Mouse (Mus musculus) limb, embryonic 14.5 days (tissue): ENCODE measurements at regions not wholly inside any gene's neighbourhood (a gene's known extent, or its start where the extent isn't known, plus 50 kb on each side); places are given as distances from the start of the nearest gene placed in this dataset.

Source experiments
- ATAC-seq: fragments of 200-750 bp; cut with Nextera tagmentation; 2 replicates; pipeline ENCODE4 v1.8.0; 2017; ENCODE audit warnings: low read depth, moderate number of reproducible peaks, moderate TSS enrichment; ENCODE audit not compliant: low FRiP score
- DNase-seq: peaks from one replicate; pipeline ENCODE4 v3.0.0-alpha.2; 2015; ENCODE audit warnings: low spot score
- H3K27ac ChIP-seq: fragments of 300-500 bp; sonication (generic); replicated peaks from 2 replicates; pipeline ENCODE4 v1.5.1; 2014; ENCODE audit warnings: low read depth, mild to moderate bottlenecking, low read length, moderate library complexity, mixed read lengths
- H3K27me3 ChIP-seq: fragments of 300-500 bp; sonication (generic); 2 replicates; pipeline ENCODE4 v1.6.1; 2014; ENCODE audit warnings: low read length, mixed read lengths; ENCODE audit not compliant: control insufficient read depth, insufficient read depth
- H3K36me3 ChIP-seq: fragments of 300-500 bp; sonication (generic); 2 replicates; pipeline ENCODE4 v1.6.1; 2014; ENCODE audit warnings: mild to moderate bottlenecking, low read length, moderate library complexity, mixed read lengths; ENCODE audit not compliant: control insufficient read depth, insufficient read depth
- H3K4me1 ChIP-seq: fragments of 300-500 bp; sonication (generic); 2 replicates; pipeline ENCODE4 v1.6.1; 2014; ENCODE audit warnings: antibody characterized with exemption, low read length, mixed read lengths; ENCODE audit not compliant: control insufficient read depth, insufficient read depth
- H3K4me2 ChIP-seq: fragments of 300-500 bp; sonication (generic); replicated peaks from 2 replicates; pipeline ENCODE4 v1.6.1; 2014; ENCODE audit warnings: low read depth, mild to moderate bottlenecking, low read length, moderate library complexity; ENCODE audit not compliant: severe bottlenecking
- H3K4me3 ChIP-seq: fragments of 300-500 bp; sonication (generic); replicated peaks from 2 replicates; pipeline ENCODE4 v1.5.1; 2014; ENCODE audit warnings: low read length
- H3K9ac ChIP-seq: fragments of 300-500 bp; sonication (generic); 2 replicates; pipeline ENCODE4 v1.6.1; 2014; ENCODE audit warnings: mild to moderate bottlenecking, low read depth, low read length, moderate library complexity; ENCODE audit not compliant: severe bottlenecking
- H3K9me3 ChIP-seq: fragments of 300-500 bp; sonication (generic); 2 replicates; pipeline ENCODE4 v1.6.1; 2016; ENCODE audit warnings: low read length; ENCODE audit not compliant: control insufficient read depth
- POLR2A ChIP-seq: fragments of 200-500 bp; IDR thresholded peaks from 2 replicates; pipeline ENCODE4 v1.8.0; 2012; ENCODE audit warnings: inconsistent platforms, mild to moderate bottlenecking, moderate library complexity, borderline replicate concordance; ENCODE audit not compliant: insufficient read depth, insufficient read length; ENCODE audit errors: extremely low read depth
- WGBS: fragments of 180-500 bp; shearing (Covaris S2); extraction: QIAGEN DNeasy Blood & Tissue Kit; methylation state at CpG from one replicate; pipeline ENCODE4 v1.1.7; 2014; 5-methylcytosine and 5-hydroxymethylcytosine counted together

GRCm38 (mm10) chr17:45923217-45923730 lies 108.9 kb downstream of the Vegfa start:
- TF ChIP-seq POLR2A: no peak
- no peak for ATAC-seq
- 69% methylated on average over 8 of the region's 8 CpGs for WGBS
- Histone ChIP-seq H3K4me3 (no peak overlapping the region), H3K27ac (no peak overlapping the region), H3K27me3 (no peaks in the 10 kb centered on the region), H3K4me1 (no peaks in the 10 kb centered on the region), H3K4me2 (no peak overlapping the region), H3K9ac (no peak overlapping the region), H3K36me3 (no peaks in the 10 kb centered on the region), H3K9me3 (no peaks in the 10 kb centered on the region)
- no peak for DNase-seq

GRCm38 (mm10) chr17:45917647-45918046 lies 114.5 kb downstream of the Vegfa start:
- no peak overlapping the region for H3K4me2 ChIP-seq
- ATAC-seq: no peak
- 96% methylated on average over 2 of the region's 2 CpGs for WGBS
- DNase-seq: no peak
- no peak overlapping the region for H3K27ac ChIP-seq
- H3K9ac ChIP-seq: no peak overlapping the region
- H3K4me1 ChIP-seq: 0 out of 2 replicates have a peak, but pooled peaks cover 4% of the 10 kb centered on the region
- H3K9me3 ChIP-seq: no peaks in the 10 kb centered on the region
- H3K4me3 ChIP-seq: no peak overlapping the region
- H3K36me3 ChIP-seq: no peaks in the 10 kb centered on the region
- H3K27me3 ChIP-seq: no peaks in the 10 kb centered on the region
- TF ChIP-seq POLR2A: no peak

- Histone ChIP-seq H3K4me2 (no peak overlapping the region), H3K4me1 (0 out of 2 replicates have a peak, but pooled peaks cover 4% of the 10 kb centered on the region), H3K27me3 (no peaks in the 10 kb centered on the region), H3K9me3 (no peaks in the 10 kb centered on the region), H3K36me3 (no peaks in the 10 kb centered on the region), H3K9ac (no peak overlapping the region; the same call in 1 of the 2 replicates), H3K27ac (peak overlapping the region; percentile 33; the same call in 1 of the 2 replicates), H3K4me3 (no peak overlapping the region)
- ATAC-seq: no peak
- no peak for DNase-seq
- WGBS: 44% methylated on average over 4 of the region's 4 CpGs
- no peak for TF ChIP-seq POLR2A
Measured at GRCm38 (mm10) chr17:45916937-45917336, 115.2 kb downstream of the Vegfa start.

- Histone ChIP-seq H3K4me2 (no peak overlapping the region), H3K4me3 (no peak overlapping the region), H3K4me1 (0 out of 2 replicates have a peak, but pooled peaks cover 4% of the 10 kb centered on the region), H3K9me3 (no peaks in the 10 kb centered on the region), H3K27ac (no peak overlapping the region), H3K27me3 (no peaks in the 10 kb centered on the region), H3K36me3 (no peaks in the 10 kb centered on the region), H3K9ac (no peak overlapping the region)
- TF ChIP-seq POLR2A: no peak
- no peak for DNase-seq
- no peak for ATAC-seq
- WGBS: 89% methylated on average over 9 of the region's 9 CpGs
Measured at GRCm38 (mm10) chr17:45914706-45915240, 117.4 kb downstream of the Vegfa start.

GRCm38 (mm10) chr17:45914237-45914636 lies 117.9 kb downstream of the Vegfa start:
- TF ChIP-seq POLR2A: no peak
- Histone ChIP-seq H3K36me3 (no peaks in the 10 kb centered on the region), H3K9ac (no peak overlapping the region), H3K27me3 (no peaks in the 10 kb centered on the region), H3K27ac (no peak overlapping the region), H3K4me3 (no peak overlapping the region), H3K4me1 (0 out of 2 replicates have a peak, but pooled peaks cover 4% of the 10 kb centered on the region), H3K9me3 (no peaks in the 10 kb centered on the region), H3K4me2 (no peak overlapping the region)
- DNase-seq: no peak
- ATAC-seq: no peak
- 82% methylated on average over 1 of the region's 1 CpGs for WGBS
